Mouse (Mus musculus): ENCODE measurements around the gene Tex30.

DNA sequence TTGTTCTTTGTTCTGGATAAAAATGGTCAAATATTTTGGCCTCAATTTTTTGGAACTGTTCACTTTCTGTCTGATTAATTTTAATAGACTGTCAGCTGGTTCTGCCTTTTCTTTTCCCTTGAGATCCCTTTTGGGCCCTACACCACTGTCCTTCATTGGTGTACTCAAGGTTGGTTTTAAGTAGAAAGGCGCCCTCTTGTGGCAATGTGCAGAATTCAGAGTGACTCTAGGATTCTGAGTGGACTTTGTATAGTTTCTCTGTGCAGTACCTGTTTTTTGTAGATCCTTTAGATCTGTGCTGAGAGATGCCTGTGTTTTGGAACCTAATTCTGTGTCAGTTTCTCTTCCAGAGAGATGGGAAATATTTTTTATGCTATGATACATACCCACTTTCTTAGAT is 37.6 kb downstream of the Tex30 start:
- TF ChIP-seq CTCF (IDR thresholded peaks at IDR 0.05; ENCODE audit: low read depth) (peak; percentile 72), EP300 (IDR thresholded peaks at IDR 0.05; ENCODE audit: low read depth) (no peak)

All from liver, postnatal 0 days (tissue).